Mouse (Mus musculus): Measurements from ENCODE around the gene Rab10. TPM values are rescaled to one million over a fixed set of nuclear protein-coding genes. Genes with fewer than 3 reads are reported as not detected.

Gene Rab10
- polyA plus RNA-seq, 1 experiment from 2014 or later, result 45.7 TPM

Other genes starting within 250 kb of the Rab10 start
- gene Kif3c, start 55.2 kb upstream of the Rab10 start, polyA plus RNA-seq (2015; fragmentation: Nextera tagmentation; extraction: Ambion mirVana), result 0.76 and 0.81 TPM in 2 replicates
- 9.5 and 10.9 TPM in 2 replicates for gene Asxl2, start 116.9 kb upstream of the Rab10 start, polyA plus RNA-seq (2015; fragmentation: Nextera tagmentation; extraction: Ambion mirVana)